Mouse (Mus musculus): Measurements from ENCODE around the gene Usf2.

Usf2 gene

GRCm38 (mm10) chr7:30956756-30957366, at the start of gene Usf2:
TSS of gene Usf2 (minus strand) at chr7:30956803.
- DNase-seq (ENCODE audit: low read depth, low spot score), result peak; percentile 79

GRCm38 (mm10) chr7:31002650-31003049, 46.0 kb upstream of the Usf2 start:
- DNase-seq (ENCODE audit: low read depth, low spot score), result peak; percentile 13

- peak; percentile 89 for DNase-seq (ENCODE audit: low read depth, low spot score)
Measured at GRCm38 (mm10) chr7:31000505-31001020, 44.0 kb upstream of the Usf2 start.

- peak; percentile 24 for DNase-seq (ENCODE audit: low read depth, low spot score)
Measured at GRCm38 (mm10) chr7:30996491-30996890, 39.9 kb upstream of the Usf2 start.

GRCm38 (mm10) chr7:30993986-30994385, 37.4 kb upstream of the Usf2 start:
- DNase-seq (ENCODE audit: low read depth, low spot score), result no peak

GRCm38 (mm10) chr7:30992148-30992547, 35.5 kb upstream of the Usf2 start:
- no peak for DNase-seq (ENCODE audit: low read depth, low spot score)

GRCm38 (mm10) chr7:30988519-30989162, 32.0 kb upstream of the Usf2 start:
- no peak for DNase-seq (ENCODE audit: low read depth, low spot score)

- no peak for DNase-seq (ENCODE audit: low read depth, low spot score)
Measured at GRCm38 (mm10) chr7:30985357-30985756, 28.8 kb upstream of the Usf2 start.

GRCm38 (mm10) chr7:30981703-30982102, 25.1 kb upstream of the Usf2 start:
- no peak for DNase-seq (ENCODE audit: low read depth, low spot score)

GRCm38 (mm10) chr7:30973501-30974289, 17.1 kb upstream of the Usf2 start, which contains the start of gene Fam187b:
TSS of gene Fam187b (plus strand) at chr7:30973790.
- DNase-seq (ENCODE audit: low read depth, low spot score), result peak; percentile 89

GRCm38 (mm10) chr7:30973251-30973500, 16.6 kb upstream of the Usf2 start, which contains the start of gene Lsr:
TSS of gene Lsr (minus strand) at chr7:30973464.
- no peak for DNase-seq (ENCODE audit: low read depth, low spot score)

- no peak for DNase-seq (ENCODE audit: low read depth, low spot score)
Measured at GRCm38 (mm10) chr7:30972426-30973250, 16.0 kb upstream of the Usf2 start.

GRCm38 (mm10) chr7:30971901-30972300, 15.3 kb upstream of the Usf2 start:
- no peak for DNase-seq (ENCODE audit: low read depth, low spot score)

- no peak for DNase-seq (ENCODE audit: low read depth, low spot score)
Measured at GRCm38 (mm10) chr7:30969174-30969573, 12.6 kb upstream of the Usf2 start.

- DNase-seq (ENCODE audit: low read depth, low spot score), result no peak
Measured at GRCm38 (mm10) chr7:30968611-30969010, 12.0 kb upstream of the Usf2 start.

GRCm38 (mm10) chr7:30966657-30967056, 10.1 kb upstream of the Usf2 start:
- no peak for DNase-seq (ENCODE audit: low read depth, low spot score)

GRCm38 (mm10) chr7:30965677-30966076, 9.1 kb upstream of the Usf2 start:
- no peak for DNase-seq (ENCODE audit: low read depth, low spot score)

GRCm38 (mm10) chr7:30964366-30964765, 7.8 kb upstream of the Usf2 start:
- DNase-seq (ENCODE audit: low read depth, low spot score), result no peak

GRCm38 (mm10) chr7:30962862-30963261, 6.3 kb upstream of the Usf2 start:
- no peak for DNase-seq (ENCODE audit: low read depth, low spot score)

- no peak for DNase-seq (ENCODE audit: low read depth, low spot score)
Measured at GRCm38 (mm10) chr7:30959786-30960349, 3.3 kb upstream of the Usf2 start.

GRCm38 (mm10) chr7:30958866-30959487, 2.4 kb upstream of the Usf2 start:
- no peak for DNase-seq (ENCODE audit: low read depth, low spot score)

Measured in A20 (cell line).